Mouse (Mus musculus) limb, embryonic 14.5 days (tissue): Measurements from ENCODE around the gene Cdh6. TPM values are rescaled to one million over a fixed set of nuclear protein-coding genes. Genes with fewer than 3 reads are reported as not detected.

Experiments
- ATAC-seq: fragments of 200-750 bp; cut with Nextera tagmentation; 2 replicates; pipeline ENCODE4 v1.8.0; 2017; ENCODE audit warnings: low read depth, moderate number of reproducible peaks, moderate TSS enrichment; ENCODE audit not compliant: low FRiP score
- DNase-seq: peaks from one replicate; pipeline ENCODE4 v3.0.0-alpha.2; 2015; ENCODE audit warnings: low spot score
- H3K27ac ChIP-seq: fragments of 300-500 bp; sonication (generic); replicated peaks from 2 replicates; pipeline ENCODE4 v1.5.1; 2014; ENCODE audit warnings: low read depth, mild to moderate bottlenecking, low read length, moderate library complexity, mixed read lengths
- H3K27me3 ChIP-seq: fragments of 300-500 bp; sonication (generic); 2 replicates; pipeline ENCODE4 v1.6.1; 2014; ENCODE audit warnings: low read length, mixed read lengths; ENCODE audit not compliant: control insufficient read depth, insufficient read depth
- H3K36me3 ChIP-seq: fragments of 300-500 bp; sonication (generic); 2 replicates; pipeline ENCODE4 v1.6.1; 2014; ENCODE audit warnings: mild to moderate bottlenecking, low read length, moderate library complexity, mixed read lengths; ENCODE audit not compliant: control insufficient read depth, insufficient read depth
- H3K4me1 ChIP-seq: fragments of 300-500 bp; sonication (generic); 2 replicates; pipeline ENCODE4 v1.6.1; 2014; ENCODE audit warnings: antibody characterized with exemption, low read length, mixed read lengths; ENCODE audit not compliant: control insufficient read depth, insufficient read depth
- H3K4me2 ChIP-seq: fragments of 300-500 bp; sonication (generic); replicated peaks from 2 replicates; pipeline ENCODE4 v1.6.1; 2014; ENCODE audit warnings: low read depth, mild to moderate bottlenecking, low read length, moderate library complexity; ENCODE audit not compliant: severe bottlenecking
- H3K4me3 ChIP-seq: fragments of 300-500 bp; sonication (generic); replicated peaks from 2 replicates; pipeline ENCODE4 v1.5.1; 2014; ENCODE audit warnings: low read length
- H3K9ac ChIP-seq: fragments of 300-500 bp; sonication (generic); 2 replicates; pipeline ENCODE4 v1.6.1; 2014; ENCODE audit warnings: mild to moderate bottlenecking, low read depth, low read length, moderate library complexity; ENCODE audit not compliant: severe bottlenecking
- H3K9me3 ChIP-seq: fragments of 300-500 bp; sonication (generic); 2 replicates; pipeline ENCODE4 v1.6.1; 2016; ENCODE audit warnings: low read length; ENCODE audit not compliant: control insufficient read depth
- POLR2A ChIP-seq: fragments of 200-500 bp; IDR thresholded peaks from 2 replicates; pipeline ENCODE4 v1.8.0; 2012; ENCODE audit warnings: inconsistent platforms, mild to moderate bottlenecking, moderate library complexity, borderline replicate concordance; ENCODE audit not compliant: insufficient read depth, insufficient read length; ENCODE audit errors: extremely low read depth
- WGBS: fragments of 180-500 bp; shearing (Covaris S2); extraction: QIAGEN DNeasy Blood & Tissue Kit; methylation state at CpG from one replicate; pipeline ENCODE4 v1.1.7; 2014; 5-methylcytosine and 5-hydroxymethylcytosine counted together
- polyA plus RNA-seq, 2 experiments: library from polyadenylated mRNA; depleted of rRNA in 1 of 2; stranded (reverse) in 1 of 2; unstranded in 1 of 2; fragments of >200 nt; fragmentation: Nextera tagmentation in 1 of 2; extraction: Ambion mirVana in 1 of 2; gene quantifications; 2 replicates each; pipeline versions ENCODE4 v1.2.1 to v1.2.3; 2012 to 2014

The Cdh6 gene
- polyA plus RNA-seq, 2 experiments: 6.3 to 11.9 TPM

DNA sequence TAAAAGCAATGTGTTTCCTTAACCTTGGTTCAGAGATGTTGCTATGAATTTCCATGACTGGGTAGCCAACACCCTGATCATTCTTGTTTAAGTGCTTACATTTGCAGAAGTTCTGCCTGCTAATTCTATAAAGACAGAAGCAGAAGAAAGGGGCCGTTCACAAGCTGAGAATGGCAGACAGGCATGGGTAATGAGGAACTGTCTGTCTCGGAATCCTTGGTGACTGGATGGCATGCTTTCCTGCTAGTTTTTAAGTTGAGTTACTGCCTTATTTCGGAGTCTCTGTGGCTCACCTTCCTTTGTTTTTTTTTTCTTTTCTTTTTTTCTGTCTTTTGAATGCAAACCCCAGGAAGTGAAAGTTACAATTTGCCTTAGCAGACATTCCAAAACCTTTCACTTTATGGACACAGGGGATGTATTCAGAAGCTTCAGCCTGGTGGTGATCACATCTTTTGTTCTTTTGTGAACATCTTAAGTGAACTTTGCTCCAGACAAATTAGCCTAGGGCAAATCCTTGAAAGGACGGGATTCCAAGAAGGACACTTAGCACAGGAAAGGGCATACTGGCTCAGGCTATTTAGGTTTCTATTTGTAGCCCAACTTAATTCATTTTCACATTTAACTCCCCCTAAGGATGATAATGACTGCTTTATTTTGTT lies 38.7 kb upstream of the Cdh6 start:
- H3K4me1 ChIP-seq: no peaks in the 10 kb centered on the region
- WGBS: 45% methylated on average over 4 of the region's 4 CpGs

DNA sequence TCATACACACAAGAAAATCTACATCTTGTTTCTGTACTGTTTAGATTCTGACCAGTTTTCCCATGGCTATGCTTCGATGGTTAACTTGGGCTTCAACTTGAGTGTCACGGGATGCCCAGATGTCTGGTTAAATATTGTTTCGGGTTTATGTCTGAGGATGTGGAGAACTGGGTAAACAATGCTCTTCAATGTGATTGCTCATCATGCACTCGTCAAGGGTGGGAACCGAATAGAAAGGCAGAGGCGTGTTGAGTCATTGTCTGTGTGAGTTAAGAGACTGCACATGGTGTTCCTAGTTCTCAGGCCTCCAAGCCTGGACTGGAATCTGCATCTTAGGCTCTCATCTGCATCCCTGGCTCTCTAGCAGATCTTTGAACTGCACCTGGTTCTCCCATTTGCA lies 36.7 kb upstream of the Cdh6 start:
- no peak for TF ChIP-seq POLR2A
- H3K9me3 ChIP-seq: no peaks in the 10 kb centered on the region
- no peak overlapping the region for H3K4me3 ChIP-seq
- DNase-seq: no peak
- H3K4me1 ChIP-seq: no peaks in the 10 kb centered on the region
- H3K27ac ChIP-seq: no peak overlapping the region
- 96% methylated on average over 6 of the region's 6 CpGs for WGBS
- no peak for ATAC-seq
- H3K27me3 ChIP-seq: no peaks in the 10 kb centered on the region
- no peak overlapping the region for H3K9ac ChIP-seq
- H3K36me3 ChIP-seq: no peaks in the 10 kb centered on the region
- H3K4me2 ChIP-seq: no peak overlapping the region

More for the DNA sequence above, 38.7 kb upstream of the Cdh6 start:
- Histone ChIP-seq H3K9me3 (no peaks in the 10 kb centered on the region), H3K4me3 (no peak overlapping the region), H3K9ac (no peak overlapping the region), H3K27me3 (no peaks in the 10 kb centered on the region), H3K36me3 (no peaks in the 10 kb centered on the region), H3K4me2 (no peak overlapping the region), H3K27ac (no peak overlapping the region)
- TF ChIP-seq POLR2A: no peak
- DNase-seq (no peak), ATAC-seq (no peak)

DNA sequence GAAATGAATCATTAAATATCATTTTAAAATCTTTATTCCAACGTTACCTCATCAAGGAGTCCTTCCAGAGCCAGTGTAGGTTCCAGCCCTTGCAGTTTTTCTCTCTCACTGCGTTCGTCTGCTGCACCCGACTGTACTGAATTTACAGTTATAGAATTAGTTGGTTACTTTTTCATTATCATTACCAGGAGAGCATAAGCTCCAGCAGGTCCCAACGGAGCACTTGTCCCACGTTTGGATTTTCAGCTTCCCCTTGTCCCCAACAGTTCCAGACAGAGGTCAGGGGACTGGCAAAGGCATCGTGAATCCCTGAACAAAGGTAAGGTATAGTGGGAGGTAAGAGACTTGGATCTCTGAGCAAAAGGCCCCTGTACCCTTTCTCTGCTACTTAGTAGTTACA lies 35.2 kb upstream of the Cdh6 start:
- H3K4me3 ChIP-seq: no peak overlapping the region
- H3K4me1 ChIP-seq: no peaks in the 10 kb centered on the region
- H3K36me3 ChIP-seq: no peaks in the 10 kb centered on the region
- no peak overlapping the region for H3K27ac ChIP-seq
- no peak overlapping the region for H3K4me2 ChIP-seq
- no peak overlapping the region for H3K9ac ChIP-seq
- WGBS: 78% methylated on average over 7 of the region's 7 CpGs
- ATAC-seq (no peak), DNase-seq (no peak)
- H3K27me3 ChIP-seq: no peaks in the 10 kb centered on the region
- no peaks in the 10 kb centered on the region for H3K9me3 ChIP-seq
- no peak for TF ChIP-seq POLR2A

DNA sequence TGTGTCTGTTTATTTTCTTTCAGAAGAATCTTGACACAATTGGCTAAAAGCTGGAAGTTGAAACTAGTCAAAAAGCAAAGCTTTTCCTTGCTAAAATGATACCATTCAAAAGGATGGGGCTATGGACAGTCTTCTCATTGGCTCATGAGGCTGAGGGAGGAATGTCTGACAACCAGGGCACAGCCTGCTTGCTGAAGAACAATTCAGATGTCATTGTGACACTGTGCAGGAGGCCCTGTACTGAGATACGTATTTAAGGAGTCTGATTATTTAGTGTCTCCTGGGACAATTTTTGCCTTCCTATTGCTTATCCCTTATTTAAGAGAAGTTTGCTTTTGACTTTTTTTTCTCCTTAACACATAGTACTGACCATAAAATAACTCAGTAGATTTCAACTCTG lies 22.8 kb upstream of the Cdh6 start:
- Histone ChIP-seq H3K4me1 (no peaks in the 10 kb centered on the region), H3K4me2 (no peak overlapping the region), H3K27ac (no peak overlapping the region), H3K9me3 (no peaks in the 10 kb centered on the region), H3K27me3 (no peaks in the 10 kb centered on the region), H3K9ac (no peak overlapping the region), H3K36me3 (no peaks in the 10 kb centered on the region), H3K4me3 (no peak overlapping the region)
- ATAC-seq (no peak), DNase-seq (no peak)
- TF ChIP-seq POLR2A: no peak
- 47% methylated on average over 1 of the region's 1 CpGs for WGBS

DNA sequence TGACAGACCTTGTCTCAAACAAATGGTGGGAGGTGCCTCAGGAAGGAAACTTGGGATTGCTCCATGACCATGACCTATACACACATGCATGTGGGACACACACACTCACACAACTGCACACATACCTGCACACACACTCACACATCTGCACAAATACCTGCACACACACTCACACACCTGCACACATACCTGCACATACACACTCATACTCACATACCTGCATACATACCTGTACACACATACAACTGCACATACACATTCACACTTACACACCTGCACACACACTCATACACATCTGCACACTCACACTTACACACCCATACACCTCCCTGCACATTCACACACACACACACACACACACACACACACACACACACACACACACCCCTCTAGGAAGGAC lies 20.6 kb upstream of the Cdh6 start:
- Histone ChIP-seq H3K4me1 (no peaks in the 10 kb centered on the region), H3K27ac (no peak overlapping the region), H3K4me3 (no peak overlapping the region), H3K36me3 (no peaks in the 10 kb centered on the region), H3K9ac (no peak overlapping the region), H3K4me2 (no peak overlapping the region), H3K27me3 (no peaks in the 10 kb centered on the region), H3K9me3 (no peaks in the 10 kb centered on the region)
- no peak for TF ChIP-seq POLR2A
- ATAC-seq (no peak), DNase-seq (no peak)

DNA sequence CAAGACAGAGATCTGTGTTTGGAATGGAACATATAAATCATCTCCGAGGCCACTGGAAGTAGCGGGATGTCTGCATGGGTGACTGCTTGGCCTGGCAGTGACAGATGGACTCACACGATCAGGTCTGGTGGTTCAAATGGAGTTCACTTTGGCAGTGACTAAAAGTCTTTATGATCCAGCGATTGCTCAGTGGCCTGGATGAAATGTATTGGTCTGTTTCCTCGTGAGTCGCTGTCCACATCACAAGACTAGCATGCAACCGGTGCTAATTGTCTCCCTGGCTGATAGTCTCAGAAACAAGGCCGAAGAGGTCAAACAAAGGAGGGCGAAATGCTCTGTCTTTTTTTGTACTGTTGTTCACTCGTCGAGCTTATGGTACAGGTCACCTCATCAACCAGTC lies 19.6 kb upstream of the Cdh6 start:
- no peak overlapping the region for H3K27ac ChIP-seq
- no peak overlapping the region for H3K9ac ChIP-seq
- 74% methylated on average over 11 of the region's 11 CpGs for WGBS
- no peaks in the 10 kb centered on the region for H3K27me3 ChIP-seq
- no peak overlapping the region for H3K4me3 ChIP-seq
- ATAC-seq (no peak), DNase-seq (no peak)
- H3K4me2 ChIP-seq: no peak overlapping the region
- H3K9me3 ChIP-seq: no peaks in the 10 kb centered on the region
- TF ChIP-seq POLR2A: no peak
- H3K4me1 ChIP-seq: no peaks in the 10 kb centered on the region
- no peaks in the 10 kb centered on the region for H3K36me3 ChIP-seq
